Mouse (Mus musculus): Measurements from ENCODE around the gene Tcl1b4. TPM values are rescaled to one million over a fixed set of nuclear protein-coding genes. Genes with fewer than 3 reads are reported as not detected.
"Not testable (repeated sequence)": the region's sequence is repeated elsewhere in the genome, so short reads cannot be mapped to it uniquely, and the experiment has no call there.

The Tcl1b4 gene
- polyA plus RNA-seq, 1 experiment from 2014 or later: not detected

DNA sequence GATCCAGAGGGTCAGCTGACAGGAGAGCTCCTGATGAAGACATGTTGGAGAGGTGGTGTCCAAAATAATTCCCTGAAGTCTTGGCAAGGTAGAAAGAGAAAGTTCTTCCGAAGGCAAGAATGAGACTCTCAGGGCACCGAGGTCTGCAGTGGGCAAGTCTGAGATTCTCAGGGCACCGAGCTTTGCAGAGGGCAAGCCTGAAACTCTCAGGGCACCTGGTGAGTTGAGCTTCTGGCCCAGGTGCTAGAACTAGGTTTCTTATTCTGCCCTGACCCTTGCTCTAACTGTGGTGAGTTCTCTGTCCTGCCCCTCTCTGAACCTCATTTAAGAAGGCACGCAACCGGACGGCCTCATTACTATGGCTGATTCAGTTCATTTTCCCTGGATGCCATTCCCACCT lies 11.0 kb upstream of the Tcl1b4 start, which contains the start of gene Tcl1b3:
Tcl1b3 (plus strand) TSS at position 301 of the 400 bp plus-strand sequence.
- not testable (repeated sequence) for H3K4me2 ChIP-seq (ENCODE audit: low read length); H3K9me3 ChIP-seq (ENCODE audit: control insufficient read depth, low read length); ATAC-seq; H3K4me3 ChIP-seq (replicated peaks; ENCODE audit: low read length); H3K27ac ChIP-seq (ENCODE audit: low read length); H3K27me3 ChIP-seq (replicated peaks; ENCODE audit: control insufficient read depth, insufficient read depth, low read length); H3K36me3 ChIP-seq (ENCODE audit: control insufficient read depth, insufficient read depth); H3K4me1 ChIP-seq (replicated peaks; ENCODE audit: control insufficient read depth, insufficient read depth, low read length); H3K9ac ChIP-seq (replicated peaks; ENCODE audit: low read depth, low read length)
- WGBS: 91% methylated on average over 6 of the region's 6 CpGs

DNA sequence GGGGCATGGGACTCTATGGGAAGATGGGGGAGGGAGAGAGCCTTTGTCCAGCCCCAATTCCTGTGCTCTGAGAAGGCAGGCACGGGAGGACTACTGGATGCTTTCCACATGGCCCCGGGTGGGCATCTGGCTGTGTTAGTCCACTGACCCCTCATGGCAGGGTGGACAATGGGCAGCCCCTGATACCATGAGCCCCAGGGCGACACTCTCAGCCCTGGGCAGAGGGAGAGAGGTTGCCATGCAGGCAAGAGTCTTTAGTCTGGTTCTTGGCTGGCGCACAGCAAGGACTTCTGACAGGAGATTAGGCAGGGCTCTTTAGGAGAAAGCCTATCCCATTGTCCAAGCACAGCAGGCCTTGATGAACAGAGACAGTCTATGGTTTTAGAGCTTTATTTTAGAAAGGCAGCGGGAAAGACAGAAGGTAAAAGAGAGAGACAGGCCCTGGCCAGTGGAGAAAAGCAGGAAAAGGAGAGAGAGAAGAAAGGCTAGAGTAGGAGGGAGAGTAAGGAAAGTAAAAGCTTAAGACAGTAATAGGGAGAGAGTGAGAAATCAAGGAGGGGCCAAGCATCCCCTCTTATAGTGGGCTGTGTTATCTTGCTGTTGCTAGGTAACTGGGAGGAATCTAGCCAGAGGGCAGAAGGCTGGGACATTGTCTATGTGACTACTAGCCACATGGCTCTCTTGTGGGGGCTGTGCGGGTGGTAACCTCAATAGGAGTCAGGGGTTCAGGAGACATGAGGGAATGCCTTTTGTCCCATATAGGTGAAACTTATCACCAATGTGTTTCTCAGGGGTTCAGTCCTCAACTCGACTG lies 1.9 kb upstream of the Tcl1b4 start:
- 12% methylated on average over 7 of the region's 7 CpGs for whole genome bisulfite sequencing
- not testable (repeated sequence) for ATAC-seq

DNA sequence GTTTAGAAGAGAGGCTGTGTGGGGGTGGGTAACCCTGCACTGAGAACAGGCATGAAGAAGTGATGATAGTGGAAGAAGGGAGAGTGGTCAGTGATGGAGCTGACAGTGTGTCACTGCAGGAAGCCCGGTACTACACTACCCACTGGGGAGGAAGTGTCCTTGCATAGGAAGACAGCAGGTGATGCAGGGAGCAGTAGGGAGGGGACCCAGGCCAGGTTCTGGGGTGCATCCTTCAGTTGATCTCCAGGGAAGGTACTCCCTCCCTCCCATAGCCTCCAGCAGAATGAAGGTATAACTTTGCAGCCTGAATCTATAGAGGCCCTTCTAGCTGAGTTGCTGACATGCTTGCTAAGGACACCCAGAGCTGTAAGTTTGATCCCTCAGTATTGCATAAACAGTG lies 5.3 kb downstream of the Tcl1b4 start:
- Histone ChIP-seq H3K27ac (ENCODE audit: low read length) (no peak overlapping the region), H3K27me3 (replicated peaks; ENCODE audit: control insufficient read depth, insufficient read depth, low read length) (no peaks in the 10 kb centered on the region), H3K9me3 (ENCODE audit: control insufficient read depth, low read length) (no peaks in the 10 kb centered on the region), H3K4me2 (ENCODE audit: low read length) (no peak overlapping the region), H3K9ac (replicated peaks; ENCODE audit: low read depth, low read length) (no peak overlapping the region), H3K36me3 (ENCODE audit: control insufficient read depth, insufficient read depth) (no peaks in the 10 kb centered on the region), H3K4me3 (replicated peaks; ENCODE audit: low read length) (no peak overlapping the region), H3K4me1 (replicated peaks; ENCODE audit: control insufficient read depth, insufficient read depth, low read length) (no peaks in the 10 kb centered on the region)
- WGBS: 71% methylated on average over 1 of the region's 1 CpGs
- no peak for ATAC-seq

More for the DNA sequence above, 1.9 kb upstream of the Tcl1b4 start:
- not testable (repeated sequence) for H3K4me1 ChIP-seq (replicated peaks; ENCODE audit: control insufficient read depth, insufficient read depth, low read length); H3K9me3 ChIP-seq (ENCODE audit: control insufficient read depth, low read length); H3K4me3 ChIP-seq (replicated peaks; ENCODE audit: low read length); H3K27me3 ChIP-seq (replicated peaks; ENCODE audit: control insufficient read depth, insufficient read depth, low read length); H3K36me3 ChIP-seq (ENCODE audit: control insufficient read depth, insufficient read depth); H3K9ac ChIP-seq (replicated peaks; ENCODE audit: low read depth, low read length); H3K27ac ChIP-seq (ENCODE audit: low read length); H3K4me2 ChIP-seq (ENCODE audit: low read length)

DNA sequence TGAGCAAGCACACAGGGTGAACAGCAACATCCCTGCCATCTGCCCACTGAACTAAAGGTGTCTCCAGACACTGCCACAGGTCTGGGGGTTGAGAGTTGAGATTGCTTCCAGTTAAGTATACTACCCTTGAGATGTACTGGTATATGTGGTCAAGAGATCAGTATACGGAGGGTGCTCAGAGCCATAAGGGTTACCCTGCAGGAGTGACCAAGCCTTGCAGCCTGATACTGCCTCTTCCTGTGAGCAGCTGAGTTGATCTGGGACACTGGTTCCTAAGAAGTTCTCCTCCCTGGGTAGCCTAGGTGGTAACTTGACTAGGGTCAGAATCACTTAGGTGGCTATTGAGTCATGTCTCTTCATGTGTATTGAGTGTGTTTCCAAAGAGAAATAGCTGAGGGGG lies 6.7 kb downstream of the Tcl1b4 start:
- WGBS: 96% methylated on average over 1 of the region's 1 CpGs
- H3K4me2 ChIP-seq (ENCODE audit: low read length): no peak overlapping the region
- H3K9ac ChIP-seq (replicated peaks; ENCODE audit: low read depth, low read length): no peak overlapping the region
- H3K27me3 ChIP-seq (replicated peaks; ENCODE audit: control insufficient read depth, insufficient read depth, low read length): no peaks in the 10 kb centered on the region
- no peaks in the 10 kb centered on the region for H3K9me3 ChIP-seq (ENCODE audit: control insufficient read depth, low read length)
- no peak for ATAC-seq
- no peaks in the 10 kb centered on the region for H3K4me1 ChIP-seq (replicated peaks; ENCODE audit: control insufficient read depth, insufficient read depth, low read length)
- H3K36me3 ChIP-seq (ENCODE audit: control insufficient read depth, insufficient read depth): no peaks in the 10 kb centered on the region
- no peak overlapping the region for H3K27ac ChIP-seq (ENCODE audit: low read length)
- no peak overlapping the region for H3K4me3 ChIP-seq (replicated peaks; ENCODE audit: low read length)

DNA sequence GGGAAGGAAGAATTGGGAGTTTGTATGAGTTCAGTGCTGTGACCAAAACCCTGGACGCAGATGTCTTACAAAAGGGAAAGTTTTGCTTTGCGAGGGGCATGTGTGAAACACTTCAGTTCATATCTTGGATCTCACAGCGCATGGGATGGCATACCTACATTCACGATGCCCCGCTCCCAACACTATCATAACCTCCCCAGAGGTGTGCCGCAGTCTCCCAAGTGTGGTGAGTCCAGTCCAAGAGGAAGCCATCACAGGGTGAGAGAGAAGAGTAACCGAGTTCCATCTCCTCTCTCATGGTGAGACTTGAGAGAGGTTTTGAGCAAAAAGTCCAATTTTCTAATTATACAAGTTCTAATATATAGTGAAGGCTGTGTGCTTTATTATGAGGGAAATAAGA lies 7.5 kb downstream of the Tcl1b4 start:
- no peaks in the 10 kb centered on the region for H3K4me1 ChIP-seq (replicated peaks; ENCODE audit: control insufficient read depth, insufficient read depth, low read length)
- no peak overlapping the region for H3K27ac ChIP-seq (ENCODE audit: low read length)
- H3K36me3 ChIP-seq (ENCODE audit: control insufficient read depth, insufficient read depth): no peaks in the 10 kb centered on the region
- WGBS: 95% methylated on average over 7 of the region's 7 CpGs
- no peak overlapping the region for H3K4me2 ChIP-seq (ENCODE audit: low read length)
- H3K27me3 ChIP-seq (replicated peaks; ENCODE audit: control insufficient read depth, insufficient read depth, low read length): no peaks in the 10 kb centered on the region
- no peak overlapping the region for H3K4me3 ChIP-seq (replicated peaks; ENCODE audit: low read length)
- no peak for ATAC-seq
- H3K9me3 ChIP-seq (ENCODE audit: control insufficient read depth, low read length): no peaks in the 10 kb centered on the region
- no peak overlapping the region for H3K9ac ChIP-seq (replicated peaks; ENCODE audit: low read depth, low read length)

DNA sequence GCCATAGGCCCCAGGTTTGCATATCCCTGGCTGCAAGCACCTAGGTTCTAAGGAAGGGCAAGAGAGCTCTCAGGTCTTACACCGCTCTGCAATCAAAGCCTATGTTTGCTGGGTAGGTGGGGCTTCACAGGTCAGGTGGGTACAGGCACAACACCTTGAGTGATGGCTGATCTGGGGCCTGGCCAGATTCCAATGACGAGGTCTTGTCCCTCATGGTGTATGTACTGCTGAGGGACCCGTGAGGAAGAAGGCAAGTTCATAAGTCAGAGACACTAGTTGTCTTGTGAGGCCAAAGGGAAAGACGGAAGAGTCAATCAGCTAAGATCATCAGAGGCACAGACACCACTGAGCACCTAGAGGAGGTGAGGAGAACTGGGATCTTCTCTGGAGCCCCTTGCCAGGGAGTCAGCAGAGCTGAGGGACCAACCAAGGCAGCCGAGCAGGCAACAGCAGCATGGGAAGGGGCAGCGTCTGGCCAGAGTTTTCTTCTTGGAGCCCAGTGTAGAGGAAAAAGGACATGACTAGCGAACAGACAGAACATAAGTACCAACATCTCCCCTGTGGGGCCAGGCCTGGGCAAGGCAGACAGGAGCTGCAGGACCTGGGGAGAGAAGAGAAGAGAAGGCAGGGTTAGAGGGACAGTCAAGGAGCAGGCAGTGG lies 15.5 kb downstream of the Tcl1b4 start:
- H3K9me3 ChIP-seq (ENCODE audit: control insufficient read depth, low read length): no peaks in the 10 kb centered on the region
- no peaks in the 10 kb centered on the region for H3K36me3 ChIP-seq (ENCODE audit: control insufficient read depth, insufficient read depth)
- H3K27ac ChIP-seq (ENCODE audit: low read length): no peak overlapping the region
- ATAC-seq: no peak
- no peak overlapping the region for H3K4me2 ChIP-seq (ENCODE audit: low read length)
- H3K4me1 ChIP-seq (replicated peaks; ENCODE audit: control insufficient read depth, insufficient read depth, low read length): no peaks in the 10 kb centered on the region
- H3K27me3 ChIP-seq (replicated peaks; ENCODE audit: control insufficient read depth, insufficient read depth, low read length): no peaks in the 10 kb centered on the region
- H3K4me3 ChIP-seq (replicated peaks; ENCODE audit: low read length): no peak overlapping the region
- H3K9ac ChIP-seq (replicated peaks; ENCODE audit: low read depth, low read length): no peak overlapping the region
- WGBS: 93% methylated on average over 7 of the region's 7 CpGs

DNA sequence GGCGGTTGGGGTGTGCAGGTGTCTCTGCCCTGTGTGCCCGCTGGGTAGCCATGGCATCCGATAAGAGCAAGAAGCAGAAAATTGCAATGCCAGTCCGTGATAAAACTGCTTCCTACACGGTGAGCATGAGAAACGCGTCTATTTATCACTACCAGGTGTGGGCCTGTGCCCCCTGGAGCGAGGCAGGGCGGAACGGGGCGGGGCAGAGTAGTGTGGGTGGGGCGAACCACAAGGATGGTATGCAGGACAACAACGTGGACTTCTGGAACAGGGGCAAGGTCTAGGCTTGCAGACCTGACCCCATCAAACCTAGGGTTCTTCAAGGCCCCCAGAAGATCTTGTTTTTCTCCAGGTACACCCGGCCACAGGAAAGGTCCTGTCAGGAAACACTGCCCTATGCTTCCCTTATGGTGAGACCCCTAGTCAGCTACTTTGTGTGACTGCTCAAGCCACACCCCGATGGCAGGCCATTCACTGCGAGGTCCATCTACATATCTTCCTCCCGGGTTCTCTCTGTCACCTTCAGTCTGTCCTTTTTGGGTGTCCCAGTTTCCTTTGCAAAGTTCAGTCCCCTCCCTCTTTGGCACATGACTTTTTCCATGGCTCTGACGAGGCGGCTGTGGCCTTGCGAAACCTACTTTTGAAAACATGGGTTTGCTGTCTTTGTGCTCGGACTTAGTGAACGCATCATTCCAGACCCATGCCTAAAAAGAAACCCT lies 21.0 kb downstream of the Tcl1b4 start, which contains the start of gene Tcl1:
Tcl1 (minus strand) TSS at position 193 of the 719 bp plus-strand sequence.
- 93% methylated on average over 22 of the region's 22 CpGs for WGBS
- no peak within 1 kb of the TSS for H3K9ac ChIP-seq (replicated peaks; ENCODE audit: low read depth, low read length)
- ATAC-seq: no peak
- H3K9me3 ChIP-seq (ENCODE audit: control insufficient read depth, low read length): no peaks in the 10 kb centered on the region
- no peak within 1 kb of the TSS for H3K4me2 ChIP-seq (ENCODE audit: low read length)
- no peak within 1 kb of the TSS for H3K4me3 ChIP-seq (replicated peaks; ENCODE audit: low read length)
- H3K27me3 ChIP-seq (replicated peaks; ENCODE audit: control insufficient read depth, insufficient read depth, low read length): no peaks in the 10 kb centered on the region
- no peak within 1 kb of the TSS for H3K27ac ChIP-seq (ENCODE audit: low read length)
- no peaks in the 10 kb centered on the region for H3K4me1 ChIP-seq (replicated peaks; ENCODE audit: control insufficient read depth, insufficient read depth, low read length)
- H3K36me3 ChIP-seq (ENCODE audit: control insufficient read depth, insufficient read depth): no peaks in the 10 kb centered on the region

DNA sequence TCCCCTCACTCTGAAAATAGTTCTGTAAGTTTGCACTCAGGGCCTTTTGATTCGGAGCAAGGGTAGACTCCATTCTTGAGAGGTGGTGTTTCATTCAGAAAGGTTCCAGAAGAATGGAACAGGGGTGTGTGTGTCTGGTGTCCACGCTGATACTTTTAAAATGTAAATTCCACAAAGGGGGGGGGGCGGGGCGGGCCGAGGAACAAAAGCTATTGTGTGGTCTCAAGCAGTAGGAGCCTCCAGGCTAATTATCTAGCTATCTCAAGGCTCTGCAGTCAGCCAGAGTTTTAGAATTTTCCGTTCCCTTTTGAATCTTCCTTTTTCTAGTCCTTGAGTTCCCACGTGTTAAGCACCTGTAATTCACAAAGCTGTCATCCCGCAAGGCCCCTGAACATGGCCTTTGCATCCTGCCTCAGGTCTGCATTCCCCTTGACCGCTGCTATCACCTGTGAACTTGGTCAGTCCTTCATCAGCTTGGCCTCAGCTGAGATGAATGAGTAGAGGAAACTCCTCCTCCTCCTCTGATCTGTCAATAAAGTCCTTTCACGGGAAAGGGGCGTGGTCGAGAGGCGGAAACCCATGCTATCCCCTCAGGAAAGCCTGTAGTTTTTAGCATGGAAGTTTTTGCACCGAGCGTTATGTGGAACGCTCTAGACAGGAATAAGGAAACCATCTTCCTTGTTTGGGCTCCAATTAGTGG lies 23.0 kb downstream of the Tcl1b4 start:
- Histone ChIP-seq H3K4me3 (replicated peaks; ENCODE audit: low read length) (no peak overlapping the region), H3K27ac (ENCODE audit: low read length) (no peak overlapping the region), H3K4me2 (ENCODE audit: low read length) (no peak overlapping the region), H3K27me3 (replicated peaks; ENCODE audit: control insufficient read depth, insufficient read depth, low read length) (no peaks in the 10 kb centered on the region), H3K36me3 (ENCODE audit: control insufficient read depth, insufficient read depth) (no peaks in the 10 kb centered on the region), H3K9ac (replicated peaks; ENCODE audit: low read depth, low read length) (no peak overlapping the region), H3K9me3 (ENCODE audit: control insufficient read depth, low read length) (no peaks in the 10 kb centered on the region), H3K4me1 (replicated peaks; ENCODE audit: control insufficient read depth, insufficient read depth, low read length) (no peaks in the 10 kb centered on the region)
- no peak for ATAC-seq
- 40% methylated on average over 16 of the region's 16 CpGs for WGBS

DNA sequence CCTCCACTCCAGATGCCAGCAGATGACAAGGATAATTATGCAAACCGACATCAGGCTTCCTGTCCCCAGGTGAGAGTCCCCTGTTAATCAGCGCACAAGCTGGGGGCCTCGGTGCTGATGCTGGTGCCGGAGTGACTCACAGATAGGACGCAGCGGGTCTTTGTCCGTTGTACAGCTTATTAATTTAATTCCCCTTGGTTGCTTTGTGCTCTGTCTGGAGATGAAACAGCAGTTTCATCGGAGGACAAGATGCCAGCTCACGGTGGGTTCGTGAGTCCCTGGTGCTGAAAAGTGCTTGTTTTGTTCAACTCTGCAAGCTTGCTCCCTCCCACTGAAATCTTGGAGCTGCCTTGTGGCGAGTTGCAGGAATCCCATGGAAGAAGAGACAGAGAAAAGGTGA lies 32.6 kb downstream of the Tcl1b4 start:
- Histone ChIP-seq H3K27ac (ENCODE audit: low read length) (no peak overlapping the region), H3K4me2 (ENCODE audit: low read length) (no peak overlapping the region)

More for the DNA sequence above, 32.6 kb downstream of the Tcl1b4 start:
- Histone ChIP-seq H3K4me3 (replicated peaks; ENCODE audit: low read length) (no peak overlapping the region), H3K9ac (replicated peaks; ENCODE audit: low read depth, low read length) (no peak overlapping the region), H3K4me1 (replicated peaks; ENCODE audit: control insufficient read depth, insufficient read depth, low read length) (no peaks in the 10 kb centered on the region), H3K9me3 (ENCODE audit: control insufficient read depth, low read length) (no peaks in the 10 kb centered on the region), H3K27me3 (replicated peaks; ENCODE audit: control insufficient read depth, insufficient read depth, low read length) (no peaks in the 10 kb centered on the region), H3K36me3 (ENCODE audit: control insufficient read depth, insufficient read depth) (no peaks in the 10 kb centered on the region)
- no peak for ATAC-seq
- WGBS: 64% methylated on average over 11 of the region's 11 CpGs
